Mouse (Mus musculus): ENCODE results near the gene Osgin1.

Osgin1 gene

GRCm38 (mm10) chr8:119440952-119441270, 7.0 kb downstream of the Osgin1 start:
- DNase-seq (ENCODE audit: extremely low read depth, insufficient read length, low spot score) = no peak

- no peak for DNase-seq (ENCODE audit: extremely low read depth, insufficient read length, low spot score)
These were observed 8.1 kb downstream of the Osgin1 start for GRCm38 (mm10) chr8:119442013-119442412.

GRCm38 (mm10) chr8:119442970-119443369, 9.0 kb downstream of the Osgin1 start:
- DNase-seq (ENCODE audit: extremely low read depth, insufficient read length, low spot score) = no peak

DNA sequence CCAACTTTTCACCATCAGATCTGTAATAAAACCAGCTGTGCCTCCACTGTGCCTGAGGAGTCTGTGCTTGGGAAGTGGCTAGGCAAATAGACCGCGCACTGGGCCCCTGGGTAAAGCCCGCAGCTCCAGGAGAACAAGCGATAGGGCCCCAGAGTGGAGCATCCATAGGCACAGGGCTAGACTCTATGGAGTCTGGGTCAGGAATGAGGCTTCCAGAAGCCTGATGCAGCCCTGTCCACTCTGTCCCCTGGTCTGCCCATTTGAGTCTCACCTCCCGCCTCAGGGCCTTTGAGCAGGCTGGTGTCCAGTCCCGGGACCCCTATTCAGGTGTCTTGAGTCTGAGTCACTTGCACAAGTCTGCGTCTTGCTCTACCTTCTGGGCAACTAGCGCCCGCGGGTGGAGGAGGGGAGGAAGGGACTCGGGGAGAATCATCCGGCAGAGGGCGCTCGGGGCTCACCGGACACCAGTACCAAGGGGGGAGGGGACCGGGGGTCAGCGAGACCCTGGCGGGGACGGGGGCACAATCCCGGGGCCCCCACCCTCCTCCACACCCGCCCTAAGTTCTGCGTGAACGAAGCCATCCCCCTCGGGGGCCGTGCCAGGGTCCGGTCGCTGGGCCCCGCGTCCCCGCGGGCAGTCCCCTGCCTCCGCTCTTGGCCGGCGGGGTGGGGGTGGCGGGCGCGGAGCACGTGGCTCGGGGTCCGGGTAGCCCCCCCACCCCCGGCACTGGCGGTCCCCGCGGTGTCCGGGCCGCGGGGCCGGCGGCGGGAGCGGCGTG, 12.5 kb downstream of the Osgin1 start, which contains the start of gene Necab2:
TSS of gene Necab2 (plus strand) at position 509 of the 779 bp plus-strand sequence.
- no peak for DNase-seq (ENCODE audit: extremely low read depth, insufficient read length, low spot score)

GRCm38 (mm10) chr8:119446990-119447780, 13.3 kb downstream of the Osgin1 start:
- DNase-seq (ENCODE audit: extremely low read depth, insufficient read length, low spot score) = no peak

GRCm38 (mm10) chr8:119447781-119448170, 13.9 kb downstream of the Osgin1 start:
- DNase-seq (ENCODE audit: extremely low read depth, insufficient read length, low spot score) = no peak

DNA sequence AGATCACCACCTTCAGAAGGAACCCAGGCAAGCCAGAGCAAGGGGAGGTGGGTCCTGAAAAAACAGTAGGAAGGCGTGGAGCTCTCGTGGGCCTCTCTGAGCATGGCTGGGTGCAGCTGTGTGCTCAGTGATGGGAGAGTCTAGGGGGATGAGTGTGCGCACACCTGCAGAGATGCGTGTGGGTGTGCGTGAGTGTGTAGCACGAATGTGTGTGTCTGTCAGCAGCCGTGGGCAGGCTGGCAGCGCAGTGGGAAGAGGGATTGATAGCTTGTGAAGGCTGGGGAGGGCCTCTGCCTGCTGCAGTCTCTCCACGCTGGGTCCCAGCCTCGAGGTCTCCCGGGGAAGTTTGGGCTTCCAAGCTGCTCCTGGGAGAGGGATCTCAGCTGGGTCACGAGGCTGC, 15.7 kb downstream of the Osgin1 start:
- DNase-seq (ENCODE audit: extremely low read depth, insufficient read length, low spot score) = no peak

GRCm38 (mm10) chr8:119451131-119451530, 17.2 kb downstream of the Osgin1 start:
- no peak for DNase-seq (ENCODE audit: extremely low read depth, insufficient read length, low spot score)

GRCm38 (mm10) chr8:119452919-119453318, 19.0 kb downstream of the Osgin1 start:
- DNase-seq (ENCODE audit: extremely low read depth, insufficient read length, low spot score) = no peak

DNA sequence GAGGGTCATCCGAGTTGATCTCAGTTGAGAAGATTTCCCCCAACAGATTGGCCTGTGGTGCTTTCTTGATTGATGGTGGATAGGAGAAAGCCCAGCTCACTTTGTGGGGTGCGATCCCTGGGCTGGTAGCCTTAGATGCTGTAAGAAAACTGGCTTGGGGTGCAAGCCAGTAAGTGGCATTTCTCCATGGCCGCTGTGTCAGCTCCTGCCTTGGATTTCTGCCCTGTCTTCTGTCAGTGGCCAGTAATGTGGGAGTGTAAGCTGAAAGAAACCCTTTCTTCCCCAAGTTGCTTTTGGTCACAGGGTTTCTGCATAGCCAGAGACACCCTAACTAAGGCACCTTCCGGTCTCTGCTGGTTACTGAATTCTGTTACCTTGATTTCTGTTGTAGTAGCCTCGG, 22.1 kb downstream of the Osgin1 start:
- no peak for DNase-seq (ENCODE audit: extremely low read depth, insufficient read length, low spot score)

DNA sequence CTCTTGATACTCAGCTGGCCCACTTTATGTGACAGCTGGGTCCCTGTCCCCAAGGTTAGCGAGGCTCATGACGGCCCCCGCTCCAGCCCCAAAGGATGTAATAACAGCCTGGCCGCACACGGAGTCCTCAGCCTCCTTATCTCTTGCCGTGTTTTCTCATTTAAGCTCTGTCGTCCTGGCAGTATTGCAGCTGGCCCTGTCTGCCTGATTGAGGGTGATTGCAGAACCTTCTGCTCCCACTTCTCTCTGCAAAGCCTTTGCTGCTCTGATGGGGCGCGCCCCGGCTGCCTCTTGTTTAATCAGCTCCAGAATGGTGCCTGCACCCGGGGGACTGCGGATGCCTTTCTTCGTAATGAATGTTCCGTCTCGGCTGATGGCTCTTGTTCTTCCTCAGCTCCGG, 25.8 kb downstream of the Osgin1 start:
- no peak for DNase-seq (ENCODE audit: extremely low read depth, insufficient read length, low spot score)

DNA sequence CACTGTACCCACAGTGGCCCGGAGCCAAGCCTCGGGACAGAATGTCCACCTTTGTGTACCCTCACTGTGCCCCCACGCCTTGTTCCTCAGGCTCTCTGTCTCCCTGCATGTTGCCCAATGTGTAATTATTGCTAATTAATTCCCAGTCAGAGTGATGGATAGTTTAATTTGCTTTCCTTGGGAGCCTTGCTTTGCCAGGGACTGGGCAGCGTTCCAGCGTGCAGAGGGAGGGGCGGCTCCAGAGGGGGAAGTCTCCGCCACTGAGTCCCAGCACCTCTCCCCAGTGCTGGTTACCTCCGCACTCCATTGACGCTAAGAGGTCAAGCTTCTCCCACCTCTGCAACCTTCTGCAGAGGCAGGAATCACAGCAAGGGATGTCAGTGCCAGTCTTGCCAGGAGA, 27.4 kb downstream of the Osgin1 start:
- no peak for DNase-seq (ENCODE audit: extremely low read depth, insufficient read length, low spot score)

GRCm38 (mm10) chr8:119463709-119464108, 29.8 kb downstream of the Osgin1 start:
- DNase-seq (ENCODE audit: extremely low read depth, insufficient read length, low spot score) = no peak

DNA sequence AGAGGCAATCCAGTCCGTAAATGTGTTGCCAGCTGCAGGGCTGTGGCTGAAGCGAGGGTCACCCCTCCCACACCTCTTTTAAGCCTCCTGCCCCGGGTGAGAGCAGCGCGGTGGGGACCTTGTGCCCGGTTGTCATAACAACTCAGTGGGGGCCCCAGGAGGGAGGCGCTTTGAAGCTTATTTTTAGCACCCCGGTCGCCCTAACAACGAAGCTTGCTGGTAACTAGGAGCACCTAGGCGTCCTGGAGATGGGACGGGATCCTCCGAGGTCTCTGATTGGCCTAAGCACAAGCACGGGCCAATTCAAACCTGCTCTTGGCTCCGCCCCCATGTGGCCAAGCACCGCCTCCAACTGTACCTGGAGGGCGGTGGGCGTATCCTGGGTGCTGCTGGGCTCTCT, 32.2 kb downstream of the Osgin1 start:
- no peak for DNase-seq (ENCODE audit: extremely low read depth, insufficient read length, low spot score)

DNA sequence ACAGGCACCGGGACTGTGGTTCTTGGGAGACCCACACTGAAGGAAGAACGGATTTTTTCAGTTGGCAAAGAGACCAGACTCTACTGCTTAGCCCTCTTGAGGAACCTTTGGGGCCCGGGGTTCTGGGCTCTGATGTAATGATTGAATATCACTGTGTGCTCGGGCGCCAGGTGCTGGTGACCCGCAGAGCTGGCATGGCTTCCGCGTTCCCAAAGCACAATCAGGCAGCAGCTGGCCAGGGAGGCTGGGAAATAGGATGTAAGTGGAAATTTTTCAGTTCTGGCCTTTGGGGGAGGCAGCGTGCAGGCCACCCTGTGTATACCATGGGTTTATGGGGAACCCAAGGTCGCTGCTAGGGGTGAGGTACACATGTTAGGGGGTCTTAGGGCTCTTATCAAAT, 32.9 kb downstream of the Osgin1 start:
- no peak for DNase-seq (ENCODE audit: extremely low read depth, insufficient read length, low spot score)

- no peak for DNase-seq (ENCODE audit: extremely low read depth, insufficient read length, low spot score)
These were observed 34.2 kb downstream of the Osgin1 start for GRCm38 (mm10) chr8:119468091-119468490.

DNA sequence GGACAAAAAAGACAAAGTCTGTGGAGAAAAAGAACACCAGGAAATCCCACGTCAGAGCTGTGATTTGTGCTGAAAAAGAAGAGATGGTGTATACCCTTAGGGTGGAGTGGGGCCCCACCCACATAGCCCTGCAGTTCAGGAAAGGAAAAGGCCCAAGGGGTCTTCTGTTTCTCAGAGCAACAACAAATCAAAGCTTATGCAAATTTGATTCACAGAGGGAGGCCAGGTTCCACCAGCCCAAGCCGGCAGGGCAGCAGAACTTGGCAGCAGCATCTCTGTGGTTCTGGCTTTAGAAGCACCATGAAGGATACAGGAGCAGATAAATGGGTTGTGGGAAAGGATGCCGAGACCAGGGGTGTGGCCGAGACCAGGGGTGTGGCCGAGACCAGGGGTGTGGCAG, 44.8 kb downstream of the Osgin1 start:
- DNase-seq (ENCODE audit: extremely low read depth, insufficient read length, low spot score) = no peak

DNA sequence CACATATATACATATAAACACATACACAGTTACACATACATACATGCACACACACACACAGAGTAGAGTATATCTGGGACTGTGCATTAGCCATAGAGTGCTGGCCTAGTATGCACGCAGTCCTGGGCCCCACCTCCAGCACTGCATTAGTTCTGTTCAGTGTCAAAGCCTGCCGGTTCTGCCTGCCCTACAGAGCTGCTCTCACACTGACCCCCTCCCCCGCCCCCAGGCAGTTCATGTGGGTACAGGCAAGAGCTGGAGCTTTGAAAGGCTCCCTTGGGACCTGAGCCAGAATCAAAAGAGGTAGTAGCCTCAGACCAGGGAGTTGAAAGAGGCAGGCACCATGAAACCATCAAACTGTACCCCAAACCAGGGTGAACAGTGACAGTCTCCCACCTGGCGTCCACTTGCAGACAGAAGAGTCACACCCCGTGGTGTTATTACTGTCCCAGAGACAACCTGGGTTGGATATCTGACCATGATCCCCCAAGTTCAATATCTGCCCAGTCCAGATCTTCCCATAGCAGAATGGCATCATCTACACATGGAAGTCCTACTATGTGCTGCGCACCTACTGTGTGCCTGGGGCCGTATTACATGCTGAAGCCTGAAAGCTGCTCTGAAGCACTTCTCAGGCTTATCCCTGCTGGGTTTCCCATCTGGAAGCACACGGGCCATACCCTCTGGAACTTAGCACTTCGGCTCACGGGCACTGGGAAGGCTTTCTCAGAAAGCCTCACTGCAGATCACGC, 50.4 kb downstream of the Osgin1 start:
- DNase-seq (ENCODE audit: extremely low read depth, insufficient read length, low spot score) = no peak

DNA sequence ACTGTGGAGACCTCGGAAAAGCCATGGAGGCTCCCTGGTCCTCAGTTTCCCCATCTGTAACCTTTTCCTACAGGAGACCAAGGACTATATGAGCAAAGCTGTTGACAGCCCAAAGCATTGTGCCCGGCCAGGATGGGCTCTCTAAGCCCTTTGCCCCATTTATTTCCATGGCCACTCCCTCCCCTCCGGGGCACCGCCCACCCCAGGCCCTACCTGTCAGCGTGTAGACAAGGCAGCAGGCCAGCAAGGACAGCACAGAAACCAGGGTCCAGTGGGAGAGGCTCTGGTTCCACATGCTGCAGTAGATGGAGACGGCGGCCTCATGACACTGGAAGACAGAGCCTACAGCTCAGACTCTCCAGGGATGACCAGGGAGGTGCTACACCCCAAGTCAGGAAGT, 53.2 kb downstream of the Osgin1 start:
- no peak for DNase-seq (ENCODE audit: extremely low read depth, insufficient read length, low spot score)

Measured in 3134 (cell line).